Mouse (Mus musculus) myocyte (in vitro differentiated cells): ENCODE results near the gene B4galt3. TPM values are rescaled to one million over a fixed set of nuclear protein-coding genes. Genes with fewer than 3 reads are reported as not detected.

Experiments
- H3K27me3 ChIP-seq: one replicate; pipeline ENCODE4 v1.6.1; 2011; ENCODE audit not compliant: control insufficient read depth, insufficient read depth, insufficient read length
- H3K36me3 ChIP-seq: one replicate; pipeline ENCODE4 v1.6.1; 2011; ENCODE audit not compliant: control insufficient read depth, insufficient read depth
- H3K4me2 ChIP-seq: one replicate; pipeline ENCODE4 v1.6.1; 2011; ENCODE audit warnings: low read depth, control low read depth
- H3K4me3 ChIP-seq: one replicate; pipeline ENCODE4 v1.5.1; 2011; ENCODE audit warnings: mild to moderate bottlenecking, control low read depth, moderate library complexity
- H3K79me2 ChIP-seq: one replicate; pipeline ENCODE4 v1.6.1; 2011; ENCODE audit not compliant: control insufficient read depth, insufficient read depth
- H3ac ChIP-seq: one replicate; pipeline ENCODE4 v1.6.1; 2011; ENCODE audit not compliant: control insufficient read depth, insufficient read length
- CEBPB ChIP-seq: IDR thresholded peaks from 2 replicates; pipeline ENCODE4 v1.6.1; 2011; ENCODE audit warnings: mild to moderate bottlenecking, moderate library complexity; ENCODE audit not compliant: poor library complexity, insufficient read depth, severe bottlenecking
- E2F4 ChIP-seq: IDR thresholded peaks from one replicate; pipeline ENCODE4 v1.6.1; 2011; ENCODE audit warnings: mild to moderate bottlenecking, control low read depth, moderate library complexity; ENCODE audit not compliant: insufficient read depth
- MAX ChIP-seq: IDR thresholded peaks from one replicate; pipeline ENCODE4 v1.6.1; 2011; ENCODE audit warnings: low read depth, mild to moderate bottlenecking, control low read depth
- MYOD1 ChIP-seq, 3 experiments: IDR thresholded peaks; one replicate each; pipeline ENCODE4 v1.6.1; 2011; ENCODE audit warnings: control low read depth in 2 of 3, low read depth in 2 of 3, mild to moderate bottlenecking in 2 of 3, moderate library complexity in 1 of 3; ENCODE audit not compliant: insufficient read length in 2 of 3, control insufficient read depth in 1 of 3
- MYOG ChIP-seq, 3 experiments: IDR thresholded peaks; one replicate each; pipeline ENCODE4 v1.6.1; 2011; ENCODE audit warnings: control low read depth in 2 of 3, low read depth in 2 of 3, mild to moderate bottlenecking in 2 of 3; ENCODE audit not compliant: insufficient read length in 2 of 3, control insufficient read depth in 1 of 3, insufficient read depth in 1 of 3
- POLR2A ChIP-seq: IDR thresholded peaks from one replicate; pipeline ENCODE4 v1.6.1; 2011; ENCODE audit warnings: low read depth, mild to moderate bottlenecking, control low read depth, moderate library complexity; ENCODE audit not compliant: insufficient read length
- POLR2AphosphoS2 ChIP-seq: IDR thresholded peaks from one replicate; pipeline ENCODE4 v1.6.1; 2011; ENCODE audit warnings: low read depth, control low read depth; ENCODE audit not compliant: insufficient read length
- REST ChIP-seq: IDR thresholded peaks from one replicate; pipeline ENCODE4 v1.6.1; 2011; ENCODE audit warnings: mild to moderate bottlenecking, control low read depth, moderate library complexity; ENCODE audit not compliant: insufficient read depth, insufficient read length
- SRF ChIP-seq: IDR thresholded peaks from one replicate; pipeline ENCODE4 v1.6.1; 2011; ENCODE audit warnings: low read depth; ENCODE audit not compliant: control insufficient read depth, insufficient read length
- TCF12 ChIP-seq: IDR thresholded peaks from one replicate; pipeline ENCODE4 v1.6.1; 2011; ENCODE audit warnings: mild to moderate bottlenecking, control low read depth; ENCODE audit not compliant: poor library complexity, insufficient read depth, severe bottlenecking
- TCF3 ChIP-seq: IDR thresholded peaks from one replicate; pipeline ENCODE4 v1.6.1; 2011; ENCODE audit warnings: low read depth, control low read depth; ENCODE audit not compliant: insufficient read length
- USF1 ChIP-seq: IDR thresholded peaks from one replicate; pipeline ENCODE4 v1.6.1; 2011; ENCODE audit warnings: low read depth, mild to moderate bottlenecking, control low read depth, moderate library complexity
- polyA plus RNA-seq: library from polyadenylated mRNA; unstranded; fragments of >200 nt; fragmentation: generic; extraction: Trizol; gene quantifications from one replicate; pipeline ENCODE4 v1.2.1, GENCODE M21; 2012; ENCODE audit warnings: missing spikeins

B4galt3 gene
- polyA plus RNA-seq, 1 experiment: 19.3 TPM

- TF ChIP-seq MYOG (IDR thresholded peaks at IDR 0.05; ENCODE audit: control insufficient read depth in 1 of 3, insufficient read depth in 1 of 3, insufficient read length in 2 of 3, low read depth in 2 of 3) (no peak), USF1 (no peak), POLR2AphosphoS2 (peak; percentile 10), SRF (no peak)
- Histone ChIP-seq H3K27me3 (no peaks in the 10 kb centered on the region), H3ac (no peak overlapping the region), H3K4me2 (no peak overlapping the region), H3K36me3 (peaks cover 37% of the 10 kb centered on the region), H3K79me2 (no peaks in the 10 kb centered on the region), H3K4me3 (no peak overlapping the region)
Observed at GRCm38 (mm10) chr1:171232800-171233730, 37.1 kb upstream of the B4galt3 start.

GRCm38 (mm10) chr1:171234126-171234525 is 36.0 kb upstream of the B4galt3 start, which contains the start of gene Fcer1g:
TSS of gene Fcer1g (minus strand) at chr1:171234365.
- no peak within 1 kb of the TSS for H3ac ChIP-seq
- H3K4me3 ChIP-seq: no peak within 1 kb of the TSS
- no peak within 1 kb of the TSS for H3K4me2 ChIP-seq
- TF ChIP-seq CEBPB (no peak), POLR2A (no peak), REST (no peak), MYOD1 (IDR thresholded peaks at IDR 0.05; ENCODE audit: control insufficient read depth in 1 of 3, insufficient read length in 2 of 3, low read depth in 2 of 3) (no peak), SRF (no peak), TCF12 (no peak), POLR2AphosphoS2 (peak; percentile 64), MAX (no peak)
- H3K27me3 ChIP-seq: no peaks in the 10 kb centered on the region
- peaks cover 45% of the 10 kb centered on the region for H3K36me3 ChIP-seq
- H3K79me2 ChIP-seq: no peaks in the 10 kb centered on the region

GRCm38 (mm10) chr1:171234538-171234937 is 35.6 kb upstream of the B4galt3 start:
- Histone ChIP-seq H3K27me3 (no peaks in the 10 kb centered on the region), H3ac (no peak overlapping the region), H3K4me2 (no peak overlapping the region), H3K4me3 (no peak overlapping the region), H3K36me3 (peaks cover 42% of the 10 kb centered on the region), H3K79me2 (no peaks in the 10 kb centered on the region)
- TF ChIP-seq TCF3: no peak
- TF ChIP-seq MYOD1 (IDR thresholded peaks at IDR 0.05; ENCODE audit: control insufficient read depth in 1 of 3, insufficient read length in 2 of 3, low read depth in 2 of 3): no peak
- TF ChIP-seq MAX: no peak

GRCm38 (mm10) chr1:171235791-171236190 is 34.3 kb upstream of the B4galt3 start:
- Histone ChIP-seq H3K4me3 (no peak overlapping the region), H3K27me3 (no peaks in the 10 kb centered on the region), H3K4me2 (peak overlapping the region; percentile 15), H3ac (no peak overlapping the region), H3K36me3 (peaks cover 42% of the 10 kb centered on the region), H3K79me2 (no peaks in the 10 kb centered on the region)
- TF ChIP-seq POLR2A (no peak), TCF3 (no peak), TCF12 (no peak)

GRCm38 (mm10) chr1:171237438-171237837 is 32.7 kb upstream of the B4galt3 start:
- no peaks in the 10 kb centered on the region for H3K27me3 ChIP-seq
- TF ChIP-seq MAX: no peak
- no peak for TF ChIP-seq MYOG (IDR thresholded peaks at IDR 0.05; ENCODE audit: control insufficient read depth in 1 of 3, insufficient read depth in 1 of 3, insufficient read length in 2 of 3, low read depth in 2 of 3)
- TF ChIP-seq MYOD1 (IDR thresholded peaks at IDR 0.05; ENCODE audit: control insufficient read depth in 1 of 3, insufficient read length in 2 of 3, low read depth in 2 of 3): no peak
- TF ChIP-seq E2F4: no peak
- no peak for TF ChIP-seq POLR2AphosphoS2
- peaks cover 42% of the 10 kb centered on the region for H3K36me3 ChIP-seq
- no peak overlapping the region for H3K4me2 ChIP-seq
- H3K4me3 ChIP-seq: no peak overlapping the region
- no peak overlapping the region for H3ac ChIP-seq
- no peaks in the 10 kb centered on the region for H3K79me2 ChIP-seq

- no peak overlapping the region for H3K4me2 ChIP-seq
- peaks cover 3% of the 10 kb centered on the region for H3K79me2 ChIP-seq
- no peaks in the 10 kb centered on the region for H3K27me3 ChIP-seq
- peaks cover 35% of the 10 kb centered on the region for H3K36me3 ChIP-seq
- H3ac ChIP-seq: no peak overlapping the region
- TF ChIP-seq CEBPB: no peak
- no peak for TF ChIP-seq REST
- TF ChIP-seq E2F4: no peak
- TF ChIP-seq TCF12: no peak
- TF ChIP-seq USF1: no peak
- no peak for TF ChIP-seq MAX
- no peak for TF ChIP-seq SRF
- no peak for TF ChIP-seq TCF3
- no peak for TF ChIP-seq MYOD1 (IDR thresholded peaks at IDR 0.05; ENCODE audit: control insufficient read depth in 1 of 3, insufficient read length in 2 of 3, low read depth in 2 of 3)
- TF ChIP-seq POLR2AphosphoS2: no peak
- H3K4me3 ChIP-seq: no peak overlapping the region
Observed at GRCm38 (mm10) chr1:171238463-171238862, 31.7 kb upstream of the B4galt3 start.
